In genomic region chr5:101658188-101658983, GRCm38 (mm10) we compare ENCODE assay signal across 14 mouse cellular contexts. TPM values are rescaled to one million over a fixed set of nuclear protein-coding genes. Genes with fewer than 3 reads are reported as not detected.
DNase-seq lines count a peak whose midpoint lies in the region; ATAC-seq and TF ChIP-seq lines count a peak whose summit lies in the region.
"Had no signal": no experiment of that assay in that cellular context is flagged by ENCODE, and none has a peak within 500 bp of the region (broad histone marks: within the 10 kb centered on the region; RNA-seq: fewer than 3 reads in every experiment).

No protein-coding gene starts in this region.

- no peaks in the 10 kb centered on the region for H3K36me3 ChIP-seq in lung, embryonic 14.5 days (ENCODE audit: insufficient read depth)
- no peaks in the 10 kb centered on the region for H3K36me3 ChIP-seq in limb, embryonic 11.5 days (ENCODE audit: control insufficient read depth, insufficient read depth, low read length)
- no peaks in the 10 kb centered on the region for H3K36me3 ChIP-seq in stomach, embryonic 16.5 days (ENCODE audit: control insufficient read depth, insufficient read depth, low read length)
- H3K36me3 ChIP-seq in liver, postnatal 0 days (replicated peaks; ENCODE audit: insufficient read depth, low read length) = no peaks in the 10 kb centered on the region
- H3K36me3 ChIP-seq: liver, embryonic 12.5 days had no signal

- H3K4me1 ChIP-seq in lung, embryonic 14.5 days (ENCODE audit: insufficient read depth) = no peaks in the 10 kb centered on the region
- 0 out of 2 replicates have a peak, but pooled peaks cover 8% of the 10 kb centered on the region for H3K4me1 ChIP-seq in limb, embryonic 11.5 days (ENCODE audit: control insufficient read depth, insufficient read depth, low read length)
- peaks cover under 1% of the 10 kb centered on the region; the same call in 1 of the 2 replicates for H3K4me1 ChIP-seq in stomach, embryonic 16.5 days (ENCODE audit: control insufficient read depth, insufficient read depth, low read length)
- H3K4me1 ChIP-seq in liver, postnatal 0 days (ENCODE audit: insufficient read depth) = no peaks in the 10 kb centered on the region

- no peak overlapping the region for H3K9ac ChIP-seq in lung, embryonic 14.5 days
- no peak overlapping the region for H3K9ac ChIP-seq in limb, embryonic 11.5 days (ENCODE audit: low read length)
- no peak overlapping the region for H3K9ac ChIP-seq in stomach, embryonic 16.5 days (ENCODE audit: low read length)
- H3K9ac ChIP-seq in liver, postnatal 0 days (replicated peaks) = no peak overlapping the region
- H3K9ac ChIP-seq: liver, embryonic 12.5 days had no signal

- no peak for TF ChIP-seq CTCF in lung, embryonic 14.5 days (IDR thresholded peaks at IDR 0.05; ENCODE audit: low read depth)
- TF ChIP-seq CTCF in liver, postnatal 0 days (IDR thresholded peaks at IDR 0.05; ENCODE audit: low read depth) = no peak

- no peak overlapping the region for H3K4me2 ChIP-seq in lung, embryonic 14.5 days
- H3K4me2 ChIP-seq in limb, embryonic 11.5 days (ENCODE audit: low read depth, severe bottlenecking) = no peak overlapping the region
- H3K4me2 ChIP-seq in stomach, embryonic 16.5 days (ENCODE audit: low read depth, low read length) = 0 out of 2 replicates have a peak overlapping the region, but pooled peaks have one; percentile 3
- no peak overlapping the region for H3K4me2 ChIP-seq in liver, postnatal 0 days (ENCODE audit: low read depth, low read length)
- H3K4me2 ChIP-seq: liver, embryonic 12.5 days had no signal

- peak; percentile 63 for DNase-seq in embryo, embryonic 10.5 days (ENCODE audit: low spot score)
- DNase-seq in embryo, embryonic 10 days (ENCODE audit: low spot score) = no peak
- DNase-seq in lung, embryonic 14.5 days = peak; percentile 35
- DNase-seq in lung, adult 18-20 months = no peak
- DNase-seq in limb, embryonic 11.5 days (ENCODE audit: low spot score) = peak; percentile 68
- DNase-seq in testis, postnatal 10 days (ENCODE audit: low spot score) = no peak
- no peak for DNase-seq in liver, postnatal 0 days
- DNase-seq: cerebellum, adult 9-10 months; gastrocnemius, postnatal 25 days; layer of hippocampus, adult 9-11 months; right cerebral cortex, postnatal 14 days had no signal

- no peak for TF ChIP-seq EP300 in liver, postnatal 0 days (IDR thresholded peaks at IDR 0.05; ENCODE audit: low read depth)

- peaks cover 89% of the 10 kb centered on the region for H3K27me3 ChIP-seq in lung, embryonic 14.5 days (ENCODE audit: insufficient read depth, low read length)
- H3K27me3 ChIP-seq in limb, embryonic 11.5 days (ENCODE audit: control insufficient read depth, insufficient read depth, low read length) = peaks cover 77% of the 10 kb centered on the region
- H3K27me3 ChIP-seq in stomach, embryonic 16.5 days (ENCODE audit: control insufficient read depth, insufficient read depth, low read length) = peaks cover 63% of the 10 kb centered on the region
- peaks cover 95% of the 10 kb centered on the region for H3K27me3 ChIP-seq in liver, postnatal 0 days (ENCODE audit: insufficient read depth, low read length)

- no peak overlapping the region for H3K27ac ChIP-seq in lung, embryonic 14.5 days (ENCODE audit: low read depth)
- no peak overlapping the region for H3K27ac ChIP-seq in limb, embryonic 11.5 days (replicated peaks; ENCODE audit: low read depth, low read length)
- H3K27ac ChIP-seq in stomach, embryonic 16.5 days (ENCODE audit: low read length) = no peak overlapping the region
- H3K27ac ChIP-seq in liver, postnatal 0 days (ENCODE audit: low read depth) = no peak overlapping the region
- H3K27ac ChIP-seq: liver, embryonic 12.5 days had no signal

- no peak for ATAC-seq in lung, embryonic 14.5 days (ENCODE audit: insufficient read depth)
- no peak for ATAC-seq in limb, embryonic 11.5 days (ENCODE audit: insufficient number of reproducible peaks, low FRiP score, low TSS enrichment, low read depth)
- no peak for ATAC-seq in stomach, embryonic 16.5 days (ENCODE audit: insufficient read depth, low FRiP score)
- ATAC-seq in liver, postnatal 0 days = no peak
- ATAC-seq: inflammation-experienced regulatory T-cells, adult 6 months; liver, embryonic 12.5 days had no signal

- H3K9me3 ChIP-seq in lung, embryonic 14.5 days (ENCODE audit: low read depth, low read length) = no peaks in the 10 kb centered on the region
- H3K9me3 ChIP-seq in limb, embryonic 11.5 days (ENCODE audit: control insufficient read depth, low read length) = no peaks in the 10 kb centered on the region
- H3K9me3 ChIP-seq in stomach, embryonic 16.5 days (replicated peaks; ENCODE audit: control insufficient read depth, low read length) = no peaks in the 10 kb centered on the region
- H3K9me3 ChIP-seq in liver, postnatal 0 days (ENCODE audit: low read length) = no peaks in the 10 kb centered on the region
- H3K9me3 ChIP-seq: liver, embryonic 12.5 days had no signal

- 7% methylated on average over 21 of the region's 21 CpGs for WGBS in lung, embryonic 14.5 days
- 1% methylated on average over 21 of the region's 21 CpGs for WGBS in limb, embryonic 11.5 days
- 10% methylated on average over 21 of the region's 21 CpGs for WGBS in stomach, embryonic 16.5 days
- WGBS in liver, postnatal 0 days (ENCODE audit: insufficient replicate concordance) = 3% methylated on average over 21 of the region's 21 CpGs

- H3K4me3 ChIP-seq in lung, embryonic 14.5 days (ENCODE audit: low read depth, low read length) = peak overlapping the region; percentile 14; the same call in 1 of the 2 replicates
- no peak overlapping the region for H3K4me3 ChIP-seq in limb, embryonic 11.5 days (ENCODE audit: low read depth, low read length)
- H3K4me3 ChIP-seq in stomach, embryonic 16.5 days (replicated peaks; ENCODE audit: low read length) = peak overlapping the region; percentile 19; the same call in 1 of the 2 replicates
- no peak overlapping the region for H3K4me3 ChIP-seq in liver, postnatal 0 days (ENCODE audit: low read depth, low read length)
- H3K4me3 ChIP-seq: liver, embryonic 12.5 days had no signal

RNA-seq across cellular contexts. Expression of gene Nkx6-1, which starts 6.4 kb away (rescaled TPM):
- 0.08 and 0.16 TPM in 2 replicates for polyA plus RNA-seq in lung, embryonic 14.5 days (2014; fragmentation: Nextera tagmentation; extraction: Ambion mirVana)
- 0.11 TPM in 1 of 2 replicates, not detected in the other for polyA plus RNA-seq in limb, embryonic 11.5 days (2014; fragmentation: Nextera tagmentation; extraction: Ambion mirVana)
- 2.7 TPM in 2 replicates for polyA plus RNA-seq in stomach, embryonic 16.5 days (2015; fragmentation: Nextera tagmentation; extraction: Ambion mirVana)
- polyA plus RNA-seq in liver, postnatal 0 days (2015; fragmentation: Nextera tagmentation; extraction: Ambion mirVana) = not detected in 2 replicates
- polyA plus RNA-seq: inflammation-experienced regulatory T-cells, adult 6 months had no signal

Comparison
In these comparisons a context has a peak if more than half of its experiments do, and no peak if none do; other contexts are left out.
1. DNase-seq: peak in embryo, embryonic 10.5 days (single experiment), lung, embryonic 14.5 days (single experiment) and limb, embryonic 11.5 days (single experiment); none in embryo, embryonic 10 days (single experiment), lung, adult 18-20 months (0 of 2), testis, postnatal 10 days (single experiment) and liver, postnatal 0 days (single experiment).
2. H3K4me3 ChIP-seq: peak in lung, embryonic 14.5 days (single experiment) and stomach, embryonic 16.5 days (single experiment); none in limb, embryonic 11.5 days (single experiment) and liver, postnatal 0 days (single experiment).